Mouse (Mus musculus) kidney, embryonic 14.5 days (tissue): Measurements from ENCODE around the gene Rfx2. TPM values are rescaled to one million over a fixed set of nuclear protein-coding genes. Genes with fewer than 3 reads are reported as not detected.
A peak's percentile ranks its signal among the peaks of the same experiment; 100 is the strongest.

ENCODE experiments used
- ATAC-seq: fragments of 200-750 bp; cut with Nextera tagmentation; 2 replicates; pipeline ENCODE4 v1.8.0; 2017; ENCODE audit warnings: moderate number of reproducible peaks, mild to moderate bottlenecking, moderate TSS enrichment, moderate library complexity; ENCODE audit not compliant: low FRiP score, low TSS enrichment
- H3K27ac ChIP-seq: fragments of 300-500 bp; sonication (generic); 2 replicates; pipeline ENCODE4 v1.5.1; 2014; ENCODE audit warnings: low read depth, mild to moderate bottlenecking, low read length, moderate library complexity, mixed read lengths
- H3K27me3 ChIP-seq: fragments of 300-500 bp; sonication (generic); 2 replicates; pipeline ENCODE4 v1.6.1; 2014; ENCODE audit warnings: mild to moderate bottlenecking, low read length; ENCODE audit not compliant: control insufficient read depth, insufficient read depth
- H3K36me3 ChIP-seq: fragments of 300-500 bp; sonication (generic); 2 replicates; pipeline ENCODE4 v1.6.1; 2014; ENCODE audit warnings: low read length, mixed read lengths; ENCODE audit not compliant: control insufficient read depth, insufficient read depth
- H3K4me1 ChIP-seq: fragments of 300-500 bp; sonication (generic); 2 replicates; pipeline ENCODE4 v1.6.1; 2014; ENCODE audit warnings: low read length, mixed read lengths; ENCODE audit not compliant: control insufficient read depth, insufficient read depth
- H3K4me2 ChIP-seq: fragments of 300-500 bp; sonication (generic); replicated peaks from 2 replicates; pipeline ENCODE4 v1.6.1; 2014; ENCODE audit warnings: low read depth, mild to moderate bottlenecking, low read length
- H3K4me3 ChIP-seq: fragments of 300-500 bp; sonication (generic); 2 replicates; pipeline ENCODE4 v1.5.1; 2014; ENCODE audit warnings: mild to moderate bottlenecking, low read length
- H3K9ac ChIP-seq: fragments of 300-500 bp; sonication (generic); 2 replicates; pipeline ENCODE4 v1.6.1; 2014; ENCODE audit warnings: low read depth, mild to moderate bottlenecking, low read length, moderate library complexity
- H3K9me3 ChIP-seq: fragments of 300-500 bp; sonication (generic); 2 replicates; pipeline ENCODE4 v1.6.1; 2016; ENCODE audit warnings: low read length; ENCODE audit not compliant: control insufficient read depth
- WGBS: fragments of 180-500 bp; shearing (Covaris S2); extraction: QIAGEN DNeasy Blood & Tissue Kit; methylation state at CpG from one replicate; pipeline ENCODE4 v1.1.7; 2014; 5-methylcytosine and 5-hydroxymethylcytosine counted together
- polyA plus RNA-seq: library from polyadenylated mRNA; unstranded; fragments of >200 nt; fragmentation: Nextera tagmentation; extraction: Ambion mirVana; gene quantifications from 2 replicates; pipeline ENCODE4 v1.2.1, GENCODE M21; 2014

Gene Rfx2
- polyA plus RNA-seq, 1 experiment from 2014 or later = 3.9 TPM

- under 1% methylated on average over 45 of the region's 48 CpGs for WGBS
- H3K27me3 ChIP-seq = peaks cover 44% of the 10 kb centered on the region
These were observed 73.2 kb downstream of the Rfx2 start, which contains the start of gene Nrtn for GRCm38 (mm10) chr17:56757416-56758123. Gene Nrtn (minus strand): TSS chr17:56757530.

GRCm38 (mm10) chr17:56756703-56757399 lies 74.0 kb downstream of the Rfx2 start:
- 3% methylated on average over 49 of the region's 51 CpGs for WGBS
- peaks cover 51% of the 10 kb centered on the region for H3K27me3 ChIP-seq

More at GRCm38 (mm10) chr17:56757416-56758123, 73.2 kb downstream of the Rfx2 start, which contains the start of gene Nrtn:
- Histone ChIP-seq H3K4me1 (peaks cover 9% of the 10 kb centered on the region; the same call in 1 of the 2 replicates), H3K9me3 (no peaks in the 10 kb centered on the region), H3K36me3 (no peaks in the 10 kb centered on the region), H3K4me3 (peak within 1 kb of the TSS; percentile 51), H3K27ac (no peak within 1 kb of the TSS), H3K4me2 (peak within 1 kb of the TSS; percentile 97), H3K9ac (peak within 1 kb of the TSS; percentile 65)
- peak; percentile 59 for ATAC-seq

GRCm38 (mm10) chr17:56754271-56755185 lies 76.3 kb downstream of the Rfx2 start:
- Histone ChIP-seq H3K4me1 (peaks cover 5% of the 10 kb centered on the region; the same call in 1 of the 2 replicates), H3K36me3 (no peaks in the 10 kb centered on the region), H3K27me3 (peaks cover 56% of the 10 kb centered on the region), H3K4me3 (no peak overlapping the region; the same call in 1 of the 2 replicates), H3K9ac (no peak overlapping the region; the same call in 1 of the 2 replicates), H3K27ac (no peak overlapping the region), H3K4me2 (no peak overlapping the region), H3K9me3 (no peaks in the 10 kb centered on the region)
- ATAC-seq = no peak
- WGBS = 14% methylated on average over 36 of the region's 36 CpGs

More at GRCm38 (mm10) chr17:56756703-56757399, 74.0 kb downstream of the Rfx2 start:
- peak; percentile 25 for ATAC-seq
- Histone ChIP-seq H3K4me2 (peak overlapping the region; percentile 97), H3K4me1 (peaks cover 5% of the 10 kb centered on the region; the same call in 1 of the 2 replicates), H3K27ac (no peak overlapping the region), H3K36me3 (no peaks in the 10 kb centered on the region), H3K4me3 (peak overlapping the region; percentile 51), H3K9me3 (no peaks in the 10 kb centered on the region), H3K9ac (peak overlapping the region; percentile 65)

- WGBS = 21% methylated on average over 15 of the region's 15 CpGs
- H3K4me2 ChIP-seq = no peak overlapping the region
- no peaks in the 10 kb centered on the region for H3K9me3 ChIP-seq
- ATAC-seq = no peak
- peaks cover 60% of the 10 kb centered on the region for H3K27me3 ChIP-seq
- H3K4me1 ChIP-seq = peaks cover 5% of the 10 kb centered on the region; the same call in 1 of the 2 replicates
- no peaks in the 10 kb centered on the region for H3K36me3 ChIP-seq
- H3K9ac ChIP-seq = no peak overlapping the region
- H3K4me3 ChIP-seq = no peak overlapping the region
- no peak overlapping the region for H3K27ac ChIP-seq
These were observed 77.4 kb downstream of the Rfx2 start for GRCm38 (mm10) chr17:56753452-56753851.

- WGBS = 26% methylated on average over 69 of the region's 71 CpGs
- Histone ChIP-seq H3K9me3 (no peaks in the 10 kb centered on the region), H3K27ac (no peak overlapping the region), H3K4me1 (peaks cover 5% of the 10 kb centered on the region; the same call in 1 of the 2 replicates), H3K36me3 (no peaks in the 10 kb centered on the region), H3K4me3 (peak overlapping the region; percentile 12), H3K4me2 (peak overlapping the region; percentile 39), H3K27me3 (peaks cover 52% of the 10 kb centered on the region), H3K9ac (no peak overlapping the region)
- peak; percentile 65 for ATAC-seq
These were observed 79.3 kb downstream of the Rfx2 start for GRCm38 (mm10) chr17:56751404-56752072.

GRCm38 (mm10) chr17:56744173-56744572 lies 86.6 kb downstream of the Rfx2 start:
- Histone ChIP-seq H3K4me1 (no peaks in the 10 kb centered on the region), H3K27me3 (peaks cover 3% of the 10 kb centered on the region; the same call in 1 of the 2 replicates), H3K9ac (no peak overlapping the region), H3K36me3 (no peaks in the 10 kb centered on the region), H3K4me3 (no peak overlapping the region), H3K9me3 (no peaks in the 10 kb centered on the region), H3K4me2 (no peak overlapping the region), H3K27ac (no peak overlapping the region)
- WGBS = 59% methylated on average over 5 of the region's 5 CpGs
- no peak for ATAC-seq

GRCm38 (mm10) chr17:56740788-56741160 lies 90.0 kb downstream of the Rfx2 start:
- ATAC-seq = no peak
- H3K9ac ChIP-seq = no peak overlapping the region
- WGBS = 75% methylated on average over 17 of the region's 17 CpGs
- no peak overlapping the region for H3K27ac ChIP-seq
- no peaks in the 10 kb centered on the region for H3K36me3 ChIP-seq
- no peak overlapping the region for H3K4me2 ChIP-seq
- no peak overlapping the region for H3K4me3 ChIP-seq
- no peaks in the 10 kb centered on the region for H3K4me1 ChIP-seq
- H3K27me3 ChIP-seq = no peaks in the 10 kb centered on the region
- H3K9me3 ChIP-seq = no peaks in the 10 kb centered on the region

GRCm38 (mm10) chr17:56740118-56740787 lies 90.6 kb downstream of the Rfx2 start:
- H3K9ac ChIP-seq = no peak overlapping the region
- H3K4me2 ChIP-seq = no peak overlapping the region
- H3K9me3 ChIP-seq = no peaks in the 10 kb centered on the region
- H3K36me3 ChIP-seq = no peaks in the 10 kb centered on the region
- H3K27ac ChIP-seq = no peak overlapping the region
- no peaks in the 10 kb centered on the region for H3K4me1 ChIP-seq
- no peak for ATAC-seq
- WGBS = 80% methylated on average over 17 of the region's 17 CpGs
- no peaks in the 10 kb centered on the region for H3K27me3 ChIP-seq
- no peak overlapping the region for H3K4me3 ChIP-seq
